Mouse (Mus musculus): ENCODE results near the gene 1700024G13Rik. TPM values are rescaled to one million over a fixed set of nuclear protein-coding genes. Genes with fewer than 3 reads are reported as not detected.
"Not testable (repeated sequence)": the region's sequence is repeated elsewhere in the genome, so short reads cannot be mapped to it uniquely, and the experiment has no call there.

1700024G13Rik gene
- total RNA-seq (2021): under 1 TPM in 1 of 2 experiments, not detected in 1; 0.52 TPM
- long read RNA-seq: 0 reads

- no peak for DNase-seq (ENCODE audit: low spot score in 2 of 2)
Measured at GRCm38 (mm10) chr14:32388196-32388595, at the start of gene 1700024G13Rik. Gene 1700024G13Rik (minus strand): TSS chr14:32388391.

- DNase-seq (ENCODE audit: low spot score in 2 of 2): no peak
Measured at GRCm38 (mm10) chr14:32437352-32437793, 49.2 kb upstream of the 1700024G13Rik start.

- DNase-seq (ENCODE audit: low spot score in 2 of 2): no peak
Measured at GRCm38 (mm10) chr14:32429030-32429602, 40.9 kb upstream of the 1700024G13Rik start.

GRCm38 (mm10) chr14:32423946-32424345 lies 35.8 kb upstream of the 1700024G13Rik start:
- DNase-seq (ENCODE audit: low spot score in 2 of 2): no peak

- DNase-seq (ENCODE audit: low spot score in 2 of 2): no peak
Measured at GRCm38 (mm10) chr14:32418747-32419146, 30.6 kb upstream of the 1700024G13Rik start.

GRCm38 (mm10) chr14:32412075-32412474 lies 23.9 kb upstream of the 1700024G13Rik start:
- no peak for DNase-seq (ENCODE audit: low spot score in 2 of 2)

GRCm38 (mm10) chr14:32410084-32410483 lies 21.9 kb upstream of the 1700024G13Rik start:
- DNase-seq (ENCODE audit: low spot score in 2 of 2): no peak

- DNase-seq (ENCODE audit: low spot score in 2 of 2): not testable (repeated sequence)
Measured at GRCm38 (mm10) chr14:32405399-32405798, 17.2 kb upstream of the 1700024G13Rik start.

GRCm38 (mm10) chr14:32381619-32382018 lies 6.6 kb downstream of the 1700024G13Rik start:
- peak in 1 of 2 experiments; percentile 10 for DNase-seq (ENCODE audit: low spot score in 2 of 2)

GRCm38 (mm10) chr14:32381066-32381465 lies 7.1 kb downstream of the 1700024G13Rik start:
- no peak for DNase-seq (ENCODE audit: low spot score in 2 of 2)

- DNase-seq (ENCODE audit: low spot score in 2 of 2): no peak
Measured at GRCm38 (mm10) chr14:32380099-32380480, 8.1 kb downstream of the 1700024G13Rik start.

- DNase-seq (ENCODE audit: low spot score in 2 of 2): no peak
Measured at GRCm38 (mm10) chr14:32379395-32380098, 8.6 kb downstream of the 1700024G13Rik start.

GRCm38 (mm10) chr14:32372510-32372909 lies 15.7 kb downstream of the 1700024G13Rik start:
- no peak for DNase-seq (ENCODE audit: low spot score in 2 of 2)

GRCm38 (mm10) chr14:32369756-32370155 lies 18.4 kb downstream of the 1700024G13Rik start:
- DNase-seq (ENCODE audit: low spot score in 2 of 2): no peak

- DNase-seq (ENCODE audit: low spot score in 2 of 2): no peak
Measured at GRCm38 (mm10) chr14:32364359-32364758, 23.8 kb downstream of the 1700024G13Rik start.

GRCm38 (mm10) chr14:32351181-32351920 lies 36.8 kb downstream of the 1700024G13Rik start:
- not testable (repeated sequence) for DNase-seq (ENCODE audit: low spot score in 2 of 2)

GRCm38 (mm10) chr14:32347307-32347706 lies 40.9 kb downstream of the 1700024G13Rik start:
- DNase-seq (ENCODE audit: low spot score in 2 of 2): no peak

GRCm38 (mm10) chr14:32344694-32345093 lies 43.5 kb downstream of the 1700024G13Rik start:
- no peak for DNase-seq (ENCODE audit: low spot score in 2 of 2)

GRCm38 (mm10) chr14:32344176-32344575 lies 44.0 kb downstream of the 1700024G13Rik start:
- no peak for DNase-seq (ENCODE audit: low spot score in 2 of 2)

GRCm38 (mm10) chr14:32341823-32342222 lies 46.4 kb downstream of the 1700024G13Rik start:
- no peak for DNase-seq (ENCODE audit: low spot score in 2 of 2)

- no peak for DNase-seq (ENCODE audit: low spot score in 2 of 2)
Measured at GRCm38 (mm10) chr14:32336547-32336946, 51.6 kb downstream of the 1700024G13Rik start.

GRCm38 (mm10) chr14:32336021-32336420 lies 52.2 kb downstream of the 1700024G13Rik start:
- no peak for DNase-seq (ENCODE audit: low spot score in 2 of 2)
